Mouse (Mus musculus) erythroblast, embryonic 14.5 days (primary cell): Measurements from ENCODE around the gene Mpped1.

Experiments
- GATA1 ChIP-seq: IDR thresholded peaks from 2 replicates; pipeline ENCODE4 v1.6.1; 2012; ENCODE audit warnings: low read length, inconsistent platforms, mixed read lengths
- TAL1 ChIP-seq: IDR thresholded peaks from 3 replicates; pipeline ENCODE4 v1.6.1; 2012; ENCODE audit warnings: low read length, inconsistent platforms, mixed read lengths

DNA sequence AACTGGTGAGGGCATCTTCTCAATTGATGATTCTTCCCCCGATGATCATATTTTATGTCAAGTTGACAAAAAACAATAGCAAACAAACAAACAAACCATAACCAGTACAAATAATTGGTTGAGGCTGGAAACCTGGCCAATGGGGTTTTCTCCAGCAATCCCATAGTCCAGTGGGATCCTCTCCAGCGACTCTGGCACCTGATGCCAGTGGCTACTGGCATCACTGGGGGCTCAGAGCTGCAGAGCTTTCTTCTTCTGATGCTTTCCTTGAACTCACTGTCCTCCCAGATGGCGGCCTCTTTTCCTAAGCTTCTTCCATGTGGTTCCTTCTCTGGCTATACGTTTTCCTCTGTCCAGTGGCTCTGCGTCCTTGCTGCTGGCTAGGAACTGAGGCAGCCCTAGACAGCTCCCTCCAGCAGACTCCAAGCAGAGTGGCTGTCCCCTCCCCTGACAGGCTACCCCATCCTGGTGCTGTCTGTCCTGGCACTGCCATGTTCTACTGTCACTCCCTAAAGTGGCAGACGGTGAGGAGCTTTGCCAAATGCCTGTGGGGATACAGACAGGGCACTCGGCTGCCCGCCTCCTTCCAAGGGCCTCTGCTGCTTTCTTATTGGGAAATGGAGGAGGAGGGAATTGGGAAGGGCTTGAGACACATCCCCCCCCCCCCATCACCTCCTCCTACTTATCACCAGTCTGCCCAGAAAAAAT is 7.8 kb upstream of the Mpped1 start:
- TF ChIP-seq GATA1 (no peak), TAL1 (no peak)
